Comparison of ENCODE assay signal across 24 mouse cellular contexts in genomic region chr7:123848644-123849043, GRCm38 (mm10).
DNase-seq lines count a peak whose midpoint lies in the region; ATAC-seq lines count a peak whose summit lies in the region.
"Had no signal": no experiment of that assay in that cellular context is flagged by ENCODE, and none has a peak within 500 bp of the region (broad histone marks: within the 10 kb centered on the region; RNA-seq: fewer than 3 reads in every experiment).

No protein-coding gene starts in this region.

- H3K27me3 ChIP-seq in limb, embryonic 12.5 days, result no peaks in the 10 kb centered on the region
- H3K27me3 ChIP-seq in limb, embryonic 10.5 days (ENCODE audit: low read depth, poor library complexity, severe bottlenecking), result no peaks in the 10 kb centered on the region
- H3K27me3 ChIP-seq: heart, embryonic 13.5 days had no signal

- no peak overlapping the region for H3K4me3 ChIP-seq in limb, embryonic 12.5 days (replicated peaks)
- H3K4me3 ChIP-seq in limb, embryonic 10.5 days, result no peak overlapping the region
- H3K4me3 ChIP-seq: heart, adult 2 months; heart, embryonic 10.5 days; heart, embryonic 13.5 days had no signal

- 29% methylated on average over 5 of the region's 5 CpGs for WGBS in limb, embryonic 12.5 days
- WGBS in limb, embryonic 10.5 days, result 42% methylated on average over 5 of the region's 5 CpGs

- H3K4me2 ChIP-seq in limb, embryonic 12.5 days, result no peak overlapping the region
- H3K4me2 ChIP-seq: heart, embryonic 13.5 days; hindbrain, embryonic 14.5 days had no signal

- ATAC-seq in limb, embryonic 12.5 days (ENCODE audit: insufficient number of reproducible peaks, insufficient read depth, low FRiP score, low TSS enrichment, low read depth), result no peak
- ATAC-seq: forebrain, embryonic 14.5 days; hindbrain, postnatal 0 days; inflammation-experienced regulatory T-cells, adult 6 months; intestine, embryonic 16.5 days had no signal

- H3K36me3 ChIP-seq in limb, embryonic 12.5 days, result no peaks in the 10 kb centered on the region
- H3K36me3 ChIP-seq in limb, embryonic 10.5 days, result no peaks in the 10 kb centered on the region
- H3K36me3 ChIP-seq: heart, embryonic 10.5 days; heart, embryonic 13.5 days had no signal

- peaks cover 20% of the 10 kb centered on the region for H3K4me1 ChIP-seq in limb, embryonic 12.5 days (replicated peaks)
- H3K4me1 ChIP-seq in limb, embryonic 10.5 days, result no peaks in the 10 kb centered on the region
- H3K4me1 ChIP-seq: heart, embryonic 10.5 days; heart, embryonic 13.5 days had no signal

- H3K9me3 ChIP-seq in limb, embryonic 12.5 days, result no peaks in the 10 kb centered on the region
- no peaks in the 10 kb centered on the region for H3K9me3 ChIP-seq in limb, embryonic 10.5 days (replicated peaks)
- H3K9me3 ChIP-seq: heart, embryonic 10.5 days; heart, embryonic 13.5 days had no signal

- H3K27ac ChIP-seq in limb, embryonic 12.5 days, result peak overlapping the region; percentile 75
- no peak overlapping the region for H3K27ac ChIP-seq in limb, embryonic 10.5 days
- H3K27ac ChIP-seq: heart, adult 2 months; heart, embryonic 10.5 days; heart, embryonic 13.5 days; hindbrain, embryonic 14.5 days; hindbrain, postnatal 0 days had no signal

- H3K9ac ChIP-seq in limb, embryonic 12.5 days (replicated peaks), result no peak overlapping the region
- H3K9ac ChIP-seq: heart, embryonic 13.5 days; hindbrain, embryonic 14.5 days had no signal

- no peak for DNase-seq in limb, embryonic 10.5 days (ENCODE audit: low spot score)
- peak; percentile 74 for DNase-seq in ZHBTc4 (ENCODE audit: low read depth, low spot score)
- DNase-seq in retina, postnatal 1 day, result peak; percentile 24
- DNase-seq in kidney, adult 8-10 months, result no peak
- no peak for DNase-seq in cerebellum, postnatal 4 days (ENCODE audit: low spot score in 2 of 2)
- DNase-seq: adrenal gland, adult 2 months; adrenal gland, postnatal 14 days; B cell, adult 2 months; cerebellum, adult 11-12 months; cerebellum, adult 8-10 months; cerebellum, postnatal 36 days; gastrocnemius, postnatal 10 days; gastrocnemius, postnatal 36 days; heart, adult 2 months; heart, postnatal 14 days; heart, postnatal 4 days had no signal

Comparison
In these comparisons a context has a peak if more than half of its experiments do, and no peak if none do; other contexts are left out.
1. DNase-seq: peak in ZHBTc4 (single experiment) and retina, postnatal 1 day (single experiment); none in limb, embryonic 10.5 days (single experiment), kidney, adult 8-10 months (0 of 2) and cerebellum, postnatal 4 days (0 of 2).